8 mouse cellular contexts compared by ENCODE assay signal in the genomic region with DNA sequence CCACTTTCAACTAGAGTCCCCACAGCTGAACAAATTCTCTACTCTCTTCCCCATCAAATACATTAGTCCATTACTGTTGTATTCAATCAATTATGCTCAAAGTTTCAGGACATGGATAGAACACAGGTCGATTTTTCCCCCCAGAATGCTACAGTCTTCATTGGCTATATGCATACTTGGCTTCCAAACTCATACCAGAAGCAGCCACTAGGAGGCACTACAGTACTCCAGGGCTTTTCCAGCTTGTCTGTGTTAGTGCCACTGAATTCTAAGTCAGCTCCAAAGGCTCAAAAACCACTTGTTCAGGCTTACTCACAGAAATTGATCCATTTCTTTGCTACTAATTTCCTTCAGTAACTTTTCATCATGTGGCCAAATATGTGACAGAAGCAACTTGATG.
A peak's percentile ranks its signal among the peaks of the same experiment; 100 is the strongest.
DNase-seq lines count a peak whose midpoint lies in the region; ATAC-seq lines count a peak whose summit lies in the region.

No protein-coding gene starts in this region.

- intact Hi-C loops in heart, postnatal 14 days (cut with DNase I), result loop anchor here (10.0 kb wide), 1 partner anchor 804 kb away; no protein-coding TSS in a partner anchor
- intact Hi-C loops in heart, postnatal 25 days (cut with DNase I), result loop anchor here (10.0 kb wide), 1 partner anchor 804 kb away; no protein-coding TSS in a partner anchor

- DNase-seq in heart, postnatal 14 days, result peak; percentile 7 to 26
- no peak for DNase-seq in heart, postnatal 25 days (ENCODE audit: low spot score)
- peak; percentile 5 for DNase-seq in ovary, postnatal 14 days (ENCODE audit: low spot score)
- no peak for DNase-seq in ovary, adult 18-20 months (ENCODE audit: low spot score)
- peak; percentile 0 for DNase-seq in c-Kit-positive CD71-positive TER-119-positive erythroid progenitor cells, embryonic 14.5 days (ENCODE audit: low spot score)
- peak; percentile 47 to 75 for DNase-seq in kidney, postnatal 36 days
- DNase-seq in heart, adult 8-10 months (ENCODE audit: low spot score), result no peak

- ATAC-seq in monocyte, adult 5-6 weeks (replicated peaks; ENCODE audit: insufficient number of reproducible peaks, low FRiP score, low TSS enrichment, poor library complexity, severe bottlenecking), result no peak

Comparison
In these comparisons a context has a peak if more than half of its experiments do, and no peak if none do; other contexts are left out.
1. DNase-seq: peak in heart, postnatal 14 days (2 of 2), ovary, postnatal 14 days (single experiment), c-Kit-positive CD71-positive TER-119-positive erythroid progenitor cells, embryonic 14.5 days (single experiment) and kidney, postnatal 36 days (2 of 2); none in heart, postnatal 25 days (single experiment), ovary, adult 18-20 months (single experiment) and heart, adult 8-10 months (single experiment).